Mouse (Mus musculus): Measurements from ENCODE around the gene Lrrtm4. TPM values are rescaled to one million over a fixed set of nuclear protein-coding genes. Genes with fewer than 3 reads are reported as not detected.

Gene Lrrtm4
- not detected in 2 replicates for polyA plus RNA-seq (2012; rRNA removed)

GRCm38 (mm10) chr6:80018765-80019164 is at the start of gene Lrrtm4:
Lrrtm4 (plus strand) TSS chr6:80018877.
- Histone ChIP-seq H3K27me3 (replicated peaks; ENCODE audit: control insufficient read depth, insufficient read depth, low read length) (0 out of 2 replicates have a peak, but pooled peaks cover 2% of the 10 kb centered on the region), H3K36me3 (ENCODE audit: control insufficient read depth, insufficient read depth, low read length) (no peaks in the 10 kb centered on the region), H3K4me1 (ENCODE audit: control insufficient read depth, insufficient read depth, low read length) (no peaks in the 10 kb centered on the region), H3K27ac (ENCODE audit: insufficient read depth, low read depth, low read length) (no peak within 1 kb of the TSS), H3K4me3 (ENCODE audit: insufficient read depth, low read depth, low read length) (no peak within 1 kb of the TSS)
- no peak for DNase-seq
- 3% methylated on average over 6 of the region's 6 CpGs for WGBS
- TF ChIP-seq CTCF (conservative IDR thresholded peaks at IDR 0.05; ENCODE audit: insufficient read depth, insufficient read length, low read depth, low read length) (no peak), POLR2A (IDR thresholded peaks at IDR 0.05; ENCODE audit: low read depth, low read length) (no peak)

GRCm38 (mm10) chr6:80019189-80019860 is 648 bp downstream of the Lrrtm4 start:
- Histone ChIP-seq H3K27me3 (replicated peaks; ENCODE audit: control insufficient read depth, insufficient read depth, low read length) (0 out of 2 replicates have a peak, but pooled peaks cover 2% of the 10 kb centered on the region), H3K4me1 (ENCODE audit: control insufficient read depth, insufficient read depth, low read length) (no peaks in the 10 kb centered on the region), H3K4me3 (ENCODE audit: insufficient read depth, low read depth, low read length) (no peak overlapping the region), H3K36me3 (ENCODE audit: control insufficient read depth, insufficient read depth, low read length) (no peaks in the 10 kb centered on the region), H3K27ac (ENCODE audit: insufficient read depth, low read depth, low read length) (no peak overlapping the region)
- WGBS, result 4% methylated on average over 14 of the region's 14 CpGs
- TF ChIP-seq POLR2A (IDR thresholded peaks at IDR 0.05; ENCODE audit: low read depth, low read length), result no peak
- no peak for TF ChIP-seq CTCF (conservative IDR thresholded peaks at IDR 0.05; ENCODE audit: insufficient read depth, insufficient read length, low read depth, low read length)
- DNase-seq, result no peak

- DNase-seq, result no peak
- Histone ChIP-seq H3K4me1 (ENCODE audit: control insufficient read depth, insufficient read depth, low read length) (no peaks in the 10 kb centered on the region), H3K4me3 (ENCODE audit: insufficient read depth, low read depth, low read length) (no peak overlapping the region), H3K36me3 (ENCODE audit: control insufficient read depth, insufficient read depth, low read length) (no peaks in the 10 kb centered on the region), H3K27me3 (replicated peaks; ENCODE audit: control insufficient read depth, insufficient read depth, low read length) (0 out of 2 replicates have a peak, but pooled peaks cover 2% of the 10 kb centered on the region), H3K27ac (ENCODE audit: insufficient read depth, low read depth, low read length) (no peak overlapping the region)
- TF ChIP-seq POLR2A (IDR thresholded peaks at IDR 0.05; ENCODE audit: low read depth, low read length) (no peak), CTCF (conservative IDR thresholded peaks at IDR 0.05; ENCODE audit: insufficient read depth, insufficient read length, low read depth, low read length) (no peak)
- 3% methylated on average over 10 of the region's 10 CpGs for WGBS
These were observed 1.2 kb downstream of the Lrrtm4 start for GRCm38 (mm10) chr6:80019861-80020230.

GRCm38 (mm10) chr6:80056849-80057248 is 38.2 kb downstream of the Lrrtm4 start:
- Histone ChIP-seq H3K4me3 (ENCODE audit: insufficient read depth, low read depth, low read length) (no peak overlapping the region), H3K27ac (ENCODE audit: insufficient read depth, low read depth, low read length) (no peak overlapping the region), H3K27me3 (replicated peaks; ENCODE audit: control insufficient read depth, insufficient read depth, low read length) (no peaks in the 10 kb centered on the region), H3K36me3 (ENCODE audit: control insufficient read depth, insufficient read depth, low read length) (no peaks in the 10 kb centered on the region), H3K4me1 (ENCODE audit: control insufficient read depth, insufficient read depth, low read length) (no peaks in the 10 kb centered on the region)
- TF ChIP-seq POLR2A (IDR thresholded peaks at IDR 0.05; ENCODE audit: low read depth, low read length) (no peak), CTCF (conservative IDR thresholded peaks at IDR 0.05; ENCODE audit: insufficient read depth, insufficient read length, low read depth, low read length) (no peak)
- no peak for DNase-seq

GRCm38 (mm10) chr6:80078001-80078400 is 59.3 kb downstream of the Lrrtm4 start:
- WGBS, result 85% methylated on average over 2 of the region's 2 CpGs
- no peaks in the 10 kb centered on the region for H3K27me3 ChIP-seq (replicated peaks; ENCODE audit: control insufficient read depth, insufficient read depth, low read length)
- TF ChIP-seq CTCF (conservative IDR thresholded peaks at IDR 0.05; ENCODE audit: insufficient read depth, insufficient read length, low read depth, low read length), result no peak
- H3K4me1 ChIP-seq (ENCODE audit: control insufficient read depth, insufficient read depth, low read length), result no peaks in the 10 kb centered on the region
- H3K36me3 ChIP-seq (ENCODE audit: control insufficient read depth, insufficient read depth, low read length), result no peaks in the 10 kb centered on the region
- DNase-seq, result no peak
- H3K4me3 ChIP-seq (ENCODE audit: insufficient read depth, low read depth, low read length), result no peak overlapping the region
- no peak overlapping the region for H3K27ac ChIP-seq (ENCODE audit: insufficient read depth, low read depth, low read length)

- Histone ChIP-seq H3K36me3 (ENCODE audit: control insufficient read depth, insufficient read depth, low read length) (no peaks in the 10 kb centered on the region), H3K4me1 (ENCODE audit: control insufficient read depth, insufficient read depth, low read length) (no peaks in the 10 kb centered on the region), H3K27me3 (replicated peaks; ENCODE audit: control insufficient read depth, insufficient read depth, low read length) (no peaks in the 10 kb centered on the region), H3K4me3 (ENCODE audit: insufficient read depth, low read depth, low read length) (no peak overlapping the region), H3K27ac (ENCODE audit: insufficient read depth, low read depth, low read length) (no peak overlapping the region)
- 82% methylated on average over 6 of the region's 6 CpGs for WGBS
- TF ChIP-seq CTCF (conservative IDR thresholded peaks at IDR 0.05; ENCODE audit: insufficient read depth, insufficient read length, low read depth, low read length) (no peak), POLR2A (IDR thresholded peaks at IDR 0.05; ENCODE audit: low read depth, low read length) (no peak)
- no peak for DNase-seq
These were observed 60.6 kb downstream of the Lrrtm4 start for GRCm38 (mm10) chr6:80079290-80079689.

- DNase-seq, result no peak
- 83% methylated on average over 4 of the region's 4 CpGs for WGBS
- Histone ChIP-seq H3K4me3 (ENCODE audit: insufficient read depth, low read depth, low read length) (no peak overlapping the region), H3K27ac (ENCODE audit: insufficient read depth, low read depth, low read length) (no peak overlapping the region), H3K4me1 (ENCODE audit: control insufficient read depth, insufficient read depth, low read length) (no peaks in the 10 kb centered on the region), H3K36me3 (ENCODE audit: control insufficient read depth, insufficient read depth, low read length) (no peaks in the 10 kb centered on the region), H3K27me3 (replicated peaks; ENCODE audit: control insufficient read depth, insufficient read depth, low read length) (no peaks in the 10 kb centered on the region)
- TF ChIP-seq POLR2A (IDR thresholded peaks at IDR 0.05; ENCODE audit: low read depth, low read length) (no peak), CTCF (conservative IDR thresholded peaks at IDR 0.05; ENCODE audit: insufficient read depth, insufficient read length, low read depth, low read length) (no peak)
These were observed 76.2 kb downstream of the Lrrtm4 start for GRCm38 (mm10) chr6:80094909-80095308.
